Mouse (Mus musculus) cortical plate, adult 2 months (tissue): ENCODE measurements around the gene Olfr1425.
"Not testable (repeated sequence)": the region's sequence is repeated elsewhere in the genome, so short reads cannot be mapped to it uniquely, and the experiment has no call there.

Source experiments
- CTCF ChIP-seq: fragments of 200-500 bp; IDR thresholded peaks from 2 replicates; pipeline ENCODE4 v1.5.1; 2011; ENCODE audit warnings: mild to moderate bottlenecking, control low read depth, low read length; ENCODE audit not compliant: insufficient read depth; ENCODE audit errors: extremely low read depth
- POLR2A ChIP-seq: fragments of 200-500 bp; IDR thresholded peaks from 2 replicates; pipeline ENCODE4 v1.6.1; 2011; ENCODE audit warnings: mild to moderate bottlenecking, low read length, control low read depth; ENCODE audit not compliant: insufficient read depth; ENCODE audit errors: extremely low read depth

DNA sequence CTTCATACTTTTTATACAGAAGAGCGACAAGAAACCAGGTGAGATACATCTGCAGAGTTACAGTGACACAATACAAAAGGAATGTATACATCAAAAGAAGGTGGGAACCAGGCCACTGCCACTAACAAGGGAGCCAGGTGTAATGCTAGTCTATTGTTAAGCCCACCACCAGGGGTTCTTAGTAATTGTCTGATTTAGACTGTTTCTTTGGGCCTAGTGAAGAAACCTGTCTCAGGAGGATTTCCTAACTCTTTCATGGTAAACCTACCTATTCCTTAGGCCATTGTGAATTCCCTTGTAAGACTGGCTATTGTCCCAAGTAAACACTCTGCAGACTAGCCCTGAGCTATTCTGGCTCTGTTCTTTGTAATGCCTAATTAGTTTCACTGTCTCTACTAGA, 8.0 kb downstream of the Olfr1425 start:
- TF ChIP-seq CTCF, POLR2A: not testable (repeated sequence)
